Mouse (Mus musculus) brain, embryonic 18.5 days (tissue): ENCODE measurements around the gene Mtif2.
A peak's percentile ranks its signal among the peaks of the same experiment; 100 is the strongest.
"Not testable (repeated sequence)": the region's sequence is repeated elsewhere in the genome, so short reads cannot be mapped to it uniquely, and the experiment has no call there.

Source experiments
- DNase-seq: peaks from one replicate; pipeline ENCODE4 v3.0.0-alpha.2; 2012; ENCODE audit warnings: low read depth, low spot score

Mtif2 gene

DNA sequence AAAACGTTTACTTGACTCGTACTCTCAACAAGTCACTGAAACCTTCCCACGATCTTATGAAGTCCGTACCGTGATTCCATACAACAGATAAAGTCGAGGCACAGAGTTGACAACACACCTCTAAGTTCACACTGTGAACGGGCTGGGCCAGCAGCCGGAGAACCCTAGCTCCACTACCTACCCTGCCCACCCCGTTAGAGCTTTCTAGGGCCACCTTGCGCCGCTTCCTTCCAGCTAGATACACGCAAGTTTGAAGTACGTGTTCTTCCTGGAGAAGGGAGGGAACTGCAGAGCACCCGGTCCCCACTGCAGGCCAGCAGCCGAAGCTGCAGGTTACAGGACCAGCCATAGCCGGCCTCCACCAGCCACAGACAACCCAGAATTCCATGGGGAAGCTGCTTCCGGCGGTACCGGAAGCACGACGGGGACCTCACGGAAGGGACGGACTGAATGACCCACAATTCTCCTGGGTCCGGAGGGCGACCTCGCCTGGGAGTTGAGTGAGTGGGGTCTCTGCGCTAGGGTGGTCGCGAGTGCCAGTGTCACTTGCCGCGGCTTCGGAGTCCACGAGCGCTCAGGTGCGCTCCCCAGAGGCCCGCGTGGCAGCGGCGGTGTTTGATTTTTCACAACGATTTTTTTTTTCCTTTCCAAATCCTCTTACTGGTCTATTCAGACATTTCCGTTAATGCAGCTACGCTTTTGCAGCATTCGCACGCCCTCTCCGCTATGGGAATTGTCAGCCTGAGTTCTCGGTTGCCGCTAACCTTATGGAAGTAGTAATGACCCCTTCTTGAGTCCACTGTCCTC, at the start of gene Mtif2:
TSS of gene Mtif2 (plus strand) at position 421 of the 807 bp plus-strand sequence.
- DNase-seq: peak; percentile 79

DNA sequence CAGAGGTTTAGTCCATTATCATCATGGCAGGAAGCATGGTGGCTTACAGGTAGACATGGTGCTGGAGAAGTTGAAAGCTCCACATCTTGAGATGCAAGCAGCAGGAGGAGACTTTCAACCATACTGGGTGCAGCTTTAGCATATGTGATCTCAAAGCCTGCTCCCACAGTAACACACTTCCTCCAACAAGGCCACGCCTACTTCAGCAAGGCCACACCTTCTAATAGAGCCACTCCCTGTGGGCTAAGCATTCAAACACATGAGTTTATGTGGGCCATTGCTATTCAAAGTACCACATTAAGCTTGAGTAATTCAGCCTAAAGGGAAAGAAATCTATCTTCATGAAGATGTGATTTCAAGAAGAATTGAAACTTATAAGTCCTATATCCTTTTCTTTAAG, 33.1 kb upstream of the Mtif2 start:
- DNase-seq: no peak

DNA sequence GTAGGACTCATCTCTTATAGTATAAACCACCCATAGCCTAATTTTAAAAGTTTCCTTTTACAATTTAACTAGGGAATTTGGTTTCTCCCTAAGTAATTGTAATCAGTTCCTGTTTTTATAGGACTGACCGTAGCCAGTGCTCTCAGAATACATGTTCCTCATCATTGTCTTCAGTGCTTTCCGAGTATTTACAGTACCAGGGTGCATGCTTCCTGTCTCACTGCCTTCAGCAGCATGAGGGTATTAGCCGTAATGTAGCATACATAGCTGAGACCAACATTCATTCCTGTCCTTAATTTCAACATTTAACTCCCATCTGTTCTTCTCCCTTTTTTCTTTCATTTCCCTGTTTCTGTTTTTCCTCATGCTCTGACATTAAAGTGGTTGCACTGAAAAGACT, 29.2 kb upstream of the Mtif2 start:
- DNase-seq: no peak

DNA sequence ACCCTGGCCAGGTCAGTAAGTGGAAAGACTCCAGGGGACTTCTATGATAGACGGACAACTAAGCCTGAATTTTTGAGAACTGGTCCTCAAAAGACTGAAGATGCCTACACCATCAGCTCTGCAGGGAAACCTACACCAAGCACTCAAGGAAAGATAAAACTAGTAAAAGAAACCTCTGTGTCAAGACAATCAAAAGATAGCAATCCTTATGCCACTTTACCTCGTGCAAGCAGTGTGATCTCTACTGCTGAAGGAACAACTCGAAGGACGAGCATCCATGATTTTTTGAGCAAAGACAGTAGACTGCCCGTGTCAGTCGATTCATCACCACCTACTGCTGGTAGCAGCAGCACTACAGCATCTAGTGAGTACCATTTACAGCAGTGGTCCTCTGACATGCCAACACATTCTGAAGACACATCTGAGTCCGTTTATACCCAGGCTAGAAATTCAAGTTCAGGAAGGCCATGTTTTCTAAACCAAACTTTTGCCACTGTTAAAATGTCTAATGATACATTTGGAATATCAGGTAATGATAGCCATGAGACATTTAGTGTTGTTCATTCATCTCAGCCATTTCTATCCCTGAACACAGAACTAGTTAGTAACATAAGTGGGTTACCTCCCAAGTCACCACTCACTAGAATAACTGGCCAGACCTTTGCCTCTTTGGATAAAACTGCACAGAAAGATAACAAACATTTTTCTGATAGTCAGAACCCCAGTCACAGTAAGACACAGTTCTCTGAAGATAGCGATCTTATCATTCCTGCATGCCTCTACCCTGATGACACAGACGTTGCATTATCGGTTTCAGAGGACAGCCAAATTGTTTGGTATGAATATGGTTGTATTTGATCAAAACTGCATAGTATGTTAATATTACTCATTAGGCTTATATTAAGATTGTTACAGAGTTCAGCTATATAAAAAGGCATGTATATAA, 22.0 kb upstream of the Mtif2 start:
- DNase-seq: no peak

DNA sequence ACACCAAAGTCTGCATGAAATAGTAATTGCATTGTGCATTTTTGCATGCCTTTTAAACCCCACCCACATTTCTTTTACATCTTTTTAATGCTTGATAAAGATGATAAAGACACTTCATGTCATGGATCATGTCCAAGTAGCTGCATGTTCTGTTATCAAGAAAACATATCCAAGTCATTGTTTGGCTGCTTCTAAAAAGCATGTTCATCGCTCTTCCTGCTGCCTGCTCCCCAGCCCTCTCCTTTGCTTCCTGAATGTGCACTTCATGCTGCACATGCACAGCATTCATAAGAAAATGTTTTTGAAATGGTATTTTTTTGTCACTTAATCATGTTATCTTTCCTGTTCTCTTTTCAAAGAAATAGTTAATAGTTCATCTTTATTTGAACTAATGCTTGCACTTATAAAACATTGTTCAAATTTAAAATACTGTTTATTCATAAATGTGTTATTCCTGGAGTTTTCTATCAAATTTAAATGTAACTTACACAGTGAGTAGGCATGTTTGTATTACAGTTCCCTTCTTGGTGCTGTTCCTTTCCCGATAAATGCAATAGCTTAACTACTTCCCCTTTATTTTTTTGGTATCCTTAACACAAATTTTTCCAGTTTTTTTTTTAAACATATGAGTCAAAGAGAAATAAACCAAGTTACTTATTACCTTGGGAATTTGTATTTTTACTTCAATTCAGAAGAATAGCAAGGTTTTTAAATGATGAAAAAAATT, 21.1 kb upstream of the Mtif2 start:
- DNase-seq: no peak

DNA sequence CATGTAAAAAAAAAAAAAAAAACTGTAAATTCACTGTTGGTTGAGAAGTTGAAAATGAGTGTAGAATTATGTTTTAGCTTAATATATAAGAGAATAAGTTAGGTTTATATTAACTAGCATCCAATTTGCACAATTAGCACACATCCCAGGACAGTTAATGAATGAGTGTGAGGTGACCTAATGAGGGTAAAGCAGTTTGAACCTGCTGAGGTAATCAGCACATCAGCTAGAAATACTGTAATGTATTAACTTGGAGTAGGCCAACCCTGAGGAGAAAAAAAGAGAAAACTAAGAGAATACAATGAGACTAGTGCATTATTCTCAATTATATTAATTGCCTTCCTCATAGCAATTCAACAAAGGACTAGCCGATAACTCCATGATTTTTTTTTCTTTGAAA, 16.8 kb upstream of the Mtif2 start:
- DNase-seq: no peak

DNA sequence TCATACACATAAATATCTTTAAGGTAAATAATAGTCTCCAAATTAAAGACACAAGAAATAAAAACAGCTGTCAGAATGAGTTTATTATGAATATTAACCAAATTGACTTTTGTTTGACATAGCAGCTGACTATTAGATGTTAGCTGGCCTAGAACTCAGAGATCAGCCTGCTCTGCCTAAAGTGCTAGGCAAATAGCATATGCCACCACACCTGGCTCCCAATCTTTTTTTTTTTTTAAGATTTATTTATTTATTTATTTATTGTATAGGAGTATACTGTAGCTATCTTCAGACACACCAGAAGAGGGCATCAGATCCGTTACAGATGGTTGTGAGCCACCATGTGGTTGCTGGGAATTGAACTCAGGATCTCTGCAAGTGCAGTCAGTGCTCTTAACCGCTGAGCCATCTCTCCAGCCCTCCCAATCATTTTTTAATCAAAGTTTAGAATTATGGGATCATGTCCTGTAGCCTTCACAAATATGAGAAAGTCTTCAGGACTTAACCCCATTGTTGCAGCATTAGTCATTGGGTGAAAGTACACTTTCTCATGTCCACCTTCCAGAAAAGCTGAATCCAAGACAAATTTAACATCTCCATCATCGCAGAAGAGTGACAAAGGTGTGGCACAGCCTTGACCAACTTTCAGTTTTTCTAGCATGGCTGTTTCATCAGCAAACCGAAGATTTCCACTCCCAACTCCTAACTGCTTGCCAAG, 13.2 kb upstream of the Mtif2 start:
- DNase-seq: no peak

DNA sequence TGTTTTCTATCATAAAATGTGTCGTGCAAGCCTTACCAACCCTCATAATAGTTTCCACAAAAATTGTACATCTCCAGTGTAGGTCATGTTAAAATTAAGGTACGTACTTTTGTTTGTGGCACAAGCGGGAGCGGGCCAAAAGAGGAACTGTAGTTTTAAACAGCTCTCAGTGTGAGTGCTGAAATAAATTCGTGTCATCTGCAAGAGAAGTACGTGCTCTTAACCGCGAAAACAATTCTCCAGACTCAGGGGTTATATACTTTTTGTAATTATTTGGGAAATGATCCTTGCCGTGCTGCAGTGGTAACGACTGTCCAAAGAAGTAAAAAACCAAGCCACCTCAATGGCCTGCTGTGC, 11.9 kb upstream of the Mtif2 start:
- no peak for DNase-seq

DNA sequence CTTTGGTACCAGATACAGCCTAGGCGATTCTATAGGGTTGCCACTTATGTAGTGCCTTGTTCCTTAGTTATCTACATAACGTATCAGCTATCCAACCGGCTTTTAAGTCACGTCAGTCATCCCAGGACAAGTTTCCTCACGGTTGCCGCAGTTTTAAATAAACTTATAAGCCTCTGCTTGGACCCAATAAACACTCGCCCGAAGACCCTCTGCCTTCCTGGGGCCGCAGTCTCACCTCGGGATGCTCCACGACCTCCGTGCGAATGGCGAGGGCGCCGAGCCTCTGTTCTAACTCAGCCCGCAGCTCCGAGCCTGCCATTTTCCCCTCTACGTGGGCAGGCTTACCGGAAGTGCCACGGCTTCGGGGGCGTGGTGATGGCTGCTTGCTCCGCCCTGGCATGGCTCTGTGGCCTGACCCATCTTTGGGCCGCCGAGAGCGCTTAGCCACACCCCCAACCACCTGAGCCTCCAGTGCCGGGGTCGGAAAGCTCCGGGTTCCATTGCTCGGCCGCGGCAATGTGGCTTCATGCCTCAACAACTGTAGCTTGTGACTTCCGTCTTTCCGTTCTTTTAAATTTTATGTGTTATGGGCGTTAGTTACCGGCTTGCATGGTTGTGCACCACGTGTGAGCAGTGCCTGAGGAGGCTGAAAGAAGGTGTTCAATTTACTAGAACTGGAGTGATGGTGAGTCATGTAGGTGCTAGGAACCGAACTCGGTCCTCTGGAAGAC, 11.4 kb upstream of the Mtif2 start, which contains the start of gene Prorsd1:
TSS of gene Prorsd1 (minus strand) at position 352 of the 731 bp plus-strand sequence.
- DNase-seq: peak; percentile 51

DNA sequence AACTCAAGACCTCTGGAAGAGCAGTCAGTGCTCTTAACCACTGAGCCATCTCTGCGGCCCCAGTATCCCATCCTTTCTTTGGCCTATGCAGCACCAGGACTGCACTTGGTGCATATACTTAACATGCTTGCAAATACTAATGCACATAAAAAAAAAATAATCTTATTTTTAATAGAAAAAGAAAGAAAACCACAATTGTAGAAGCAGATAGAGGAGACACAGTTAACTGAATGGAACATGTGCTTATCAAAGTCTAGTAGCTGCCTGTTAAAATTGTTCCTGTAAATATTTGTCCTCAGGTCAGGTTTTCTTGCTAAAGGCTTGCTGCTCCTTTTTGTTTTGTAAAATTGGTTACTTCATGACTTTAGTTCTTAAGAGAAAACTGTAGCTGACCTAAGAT, 12.0 kb downstream of the Mtif2 start:
- no peak for DNase-seq

DNA sequence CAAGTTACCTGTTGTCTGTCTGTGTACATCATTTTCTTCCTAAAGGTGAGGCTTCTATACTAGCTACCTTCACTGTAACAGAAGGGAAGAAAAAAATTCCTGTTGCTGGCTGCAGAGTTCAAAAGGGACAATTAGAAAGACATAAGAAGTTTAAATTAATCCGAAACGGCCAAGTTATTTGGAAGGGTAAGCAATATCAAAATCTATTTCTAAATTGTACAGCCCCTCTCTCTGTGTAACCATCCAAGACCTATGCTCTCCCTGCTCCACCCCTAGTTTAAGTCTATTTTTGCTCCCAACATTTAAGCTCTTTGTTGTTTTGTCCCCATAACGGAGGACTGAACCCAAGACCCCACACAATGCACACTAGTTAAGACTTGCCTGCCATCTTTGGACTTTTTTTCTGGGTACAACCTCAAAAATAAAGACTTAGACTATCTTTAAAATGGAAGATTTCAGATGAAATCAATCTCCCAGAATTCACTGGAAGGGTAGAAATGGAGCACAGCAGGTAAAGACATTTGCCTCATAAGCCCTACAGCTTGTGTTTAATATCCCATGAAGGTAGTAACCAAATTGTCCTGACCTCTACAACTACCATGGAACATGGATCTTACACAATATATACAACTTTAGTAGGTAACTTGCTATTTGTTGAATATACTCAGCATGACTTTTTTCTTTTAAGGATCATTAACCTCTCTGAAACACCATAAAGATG, 18.2 kb downstream of the Mtif2 start:
- DNase-seq: no peak

DNA sequence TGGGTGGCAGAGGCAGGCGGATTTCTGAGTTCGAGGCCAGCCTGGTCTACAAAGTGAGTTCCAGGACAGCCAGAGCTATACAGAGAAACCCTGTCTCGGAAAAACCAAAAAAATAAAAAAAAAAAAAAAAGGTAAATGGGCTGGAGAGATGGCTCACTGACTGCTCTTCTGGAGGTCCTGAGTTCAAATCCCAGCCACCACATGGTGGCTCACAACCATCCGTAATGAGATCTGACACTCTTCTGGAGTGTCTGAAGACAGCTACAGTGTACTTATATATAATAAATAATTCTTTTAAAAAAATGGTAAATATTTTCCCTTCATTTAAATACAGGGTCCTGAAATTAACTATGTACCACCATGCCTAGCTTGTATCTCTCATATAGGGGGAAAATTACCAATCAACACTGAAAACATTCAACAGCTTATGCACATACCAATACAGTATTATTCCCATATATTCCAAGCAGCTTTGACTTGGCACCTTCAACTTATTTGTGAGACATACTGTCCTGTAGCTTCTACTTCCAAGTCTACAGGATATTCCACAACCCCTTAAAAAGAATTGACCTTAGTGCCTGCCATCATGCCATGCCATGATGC, 19.0 kb downstream of the Mtif2 start:
- not testable (repeated sequence) for DNase-seq

DNA sequence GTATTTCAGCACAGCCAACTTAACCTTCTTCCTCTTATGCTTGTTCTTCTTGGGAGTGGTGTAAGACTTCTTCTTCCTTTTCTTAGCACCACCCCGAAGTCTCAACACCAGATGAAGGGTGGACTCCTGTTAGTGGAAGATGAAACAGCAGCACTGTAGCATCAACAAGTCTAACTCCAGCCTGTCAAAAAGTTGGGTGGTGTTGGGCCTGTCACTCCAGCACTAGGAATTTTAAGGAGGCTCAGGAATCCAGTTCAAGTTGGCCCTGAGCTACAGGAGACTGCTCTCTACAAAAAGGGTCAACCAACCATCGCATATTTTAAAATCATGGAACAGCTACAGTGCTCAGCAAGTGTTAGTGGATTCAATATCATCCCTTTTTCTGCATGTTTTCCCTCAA, 20.1 kb downstream of the Mtif2 start:
- not testable (repeated sequence) for DNase-seq

DNA sequence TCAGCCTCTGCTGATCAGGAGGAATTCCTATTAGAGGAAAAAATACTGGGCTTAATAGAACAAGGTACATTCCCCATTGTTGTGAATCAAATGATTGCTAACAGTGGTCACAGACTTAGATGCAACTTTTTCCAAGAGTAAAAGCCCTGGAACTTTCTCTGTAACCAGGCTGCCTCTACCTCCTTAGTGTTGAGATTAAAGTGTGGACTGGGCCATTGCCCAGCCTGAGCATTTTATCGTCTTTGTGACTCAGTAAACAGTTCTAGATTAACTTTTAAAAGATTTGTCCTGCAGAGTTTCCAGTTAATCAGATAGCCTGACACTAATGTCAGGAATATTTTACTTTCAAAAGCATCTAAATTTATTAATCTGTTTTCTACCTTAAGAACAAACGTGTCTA, 20.6 kb downstream of the Mtif2 start:
- no peak for DNase-seq

DNA sequence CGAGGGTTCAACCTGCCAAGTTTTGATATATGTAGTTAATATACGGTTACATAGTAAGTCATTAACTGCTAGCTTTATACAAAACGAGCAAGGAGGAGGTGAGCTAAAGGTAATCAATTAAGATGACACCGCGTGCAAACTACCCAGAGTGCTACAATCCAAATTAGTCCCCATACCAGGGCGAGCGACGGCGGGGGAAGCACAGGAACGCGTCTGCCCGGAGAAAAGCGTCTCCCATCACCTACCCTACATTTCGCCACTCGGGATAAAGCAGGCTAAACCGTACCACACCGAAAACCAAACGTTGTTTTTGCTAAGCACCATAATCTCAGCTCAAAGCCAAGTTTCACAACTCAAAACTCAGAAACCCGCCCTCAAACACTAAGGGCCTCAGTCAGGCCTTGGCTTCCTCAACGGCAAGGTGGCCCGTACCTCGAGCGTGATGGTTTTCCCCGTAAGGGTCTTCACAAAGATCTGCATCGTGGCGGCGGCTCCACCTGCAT, 21.1 kb downstream of the Mtif2 start:
- DNase-seq: no peak

DNA sequence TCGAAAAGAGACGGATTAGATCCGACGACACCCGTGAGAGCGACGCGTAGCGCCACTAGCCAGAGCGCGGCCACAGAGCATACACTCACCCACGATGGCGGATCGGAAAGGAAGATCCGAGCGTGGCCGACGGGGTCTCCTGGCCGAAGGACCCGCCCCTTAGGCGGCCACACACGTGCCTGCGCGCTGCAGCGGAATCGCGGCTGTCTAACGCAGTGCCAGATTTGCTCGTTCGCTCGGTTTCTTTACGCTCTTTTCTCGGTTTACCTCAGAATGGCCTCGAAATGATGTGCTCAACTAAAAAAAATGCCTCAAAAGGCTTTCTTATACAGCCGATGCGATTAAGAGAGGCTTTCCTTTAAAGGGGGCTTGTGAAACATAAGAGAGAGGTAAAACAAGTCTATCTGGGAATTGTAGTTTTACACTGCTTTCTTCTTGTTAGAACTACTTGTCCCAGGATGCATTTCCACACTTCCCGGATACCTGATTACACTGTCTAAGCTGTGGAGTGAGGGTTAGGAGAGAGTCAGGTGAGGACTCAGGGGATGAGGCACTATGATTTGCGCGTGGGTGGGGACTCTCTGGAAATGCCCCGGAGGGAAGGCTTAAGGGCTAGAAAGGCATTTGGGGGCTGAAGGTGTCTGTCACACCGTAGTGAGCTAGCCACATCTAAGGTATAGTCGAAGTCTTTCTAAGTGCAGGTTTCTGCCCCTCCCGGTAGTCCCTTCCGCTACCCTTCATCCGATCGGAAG, 21.7 kb downstream of the Mtif2 start, which contains the start of the genes Clhc1 and Rps27a:
TSS of gene Clhc1 (plus strand) at position 199 of the 752 bp plus-strand sequence.
TSS of gene Rps27a (minus strand) at position 358 of the 752 bp plus-strand sequence.
- DNase-seq: peak; percentile 89

DNA sequence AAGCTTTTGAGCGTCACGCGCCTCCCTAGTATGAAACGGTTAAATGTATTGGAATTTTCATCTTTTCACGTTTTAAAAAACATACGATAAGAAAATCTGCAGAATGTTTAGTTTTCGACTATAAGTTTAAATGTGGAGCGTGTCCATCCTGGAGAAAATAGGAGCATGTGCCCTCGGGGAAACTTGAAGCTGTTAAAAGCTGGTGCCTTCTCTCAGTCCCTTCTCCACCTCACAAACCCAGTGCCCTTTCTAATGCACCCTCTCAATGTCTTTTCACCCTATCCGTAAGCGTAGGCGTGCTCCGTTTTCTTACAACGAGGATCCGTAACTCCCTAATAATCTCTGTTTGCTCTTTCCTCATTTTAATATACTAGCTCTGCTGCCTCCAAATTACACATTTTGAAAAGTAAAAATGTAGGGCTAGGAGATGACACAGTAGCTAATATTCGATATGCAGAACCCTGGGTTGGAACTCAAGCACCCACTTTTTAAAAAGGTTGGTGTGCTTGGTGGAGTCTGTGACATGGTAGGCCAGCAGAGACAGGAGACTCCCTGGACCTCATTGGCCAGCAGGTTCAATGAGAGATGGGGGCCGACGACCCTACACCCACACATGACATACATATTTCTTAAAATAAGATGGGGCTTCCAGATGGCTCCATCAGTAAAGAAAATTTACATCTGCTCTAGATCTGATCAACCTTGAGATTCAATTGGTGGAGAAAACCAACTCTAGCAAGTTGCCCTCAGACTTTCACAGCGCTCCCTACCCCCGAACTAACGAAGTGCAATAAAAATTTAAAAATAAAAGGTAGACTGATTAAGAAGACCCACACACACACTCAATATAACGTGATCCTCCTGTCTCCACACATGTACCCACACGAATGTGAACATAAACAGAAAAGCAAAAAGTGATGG, 22.6 kb downstream of the Mtif2 start:
- DNase-seq: no peak
